20 mouse cellular contexts compared by ENCODE assay signal in genomic region chr19:55158606-55159005, GRCm38 (mm10). TPM values are rescaled to one million over a fixed set of nuclear protein-coding genes. Genes with fewer than 3 reads are reported as not detected.
DNase-seq lines count a peak whose midpoint lies in the region; ATAC-seq lines count a peak whose summit lies in the region.
"Had no signal": no experiment of that assay in that cellular context is flagged by ENCODE, and none has a peak within 500 bp of the region (broad histone marks: within the 10 kb centered on the region; RNA-seq: fewer than 3 reads in every experiment).

No protein-coding gene starts in this region.

- peak; percentile 35 to 50 for DNase-seq in kidney, postnatal 4 days
- no peak for DNase-seq in kidney, adult 9 months
- DNase-seq in urinary bladder, adult 2 months (ENCODE audit: low spot score), result peak; percentile 10
- DNase-seq in urinary bladder, postnatal 25 days (ENCODE audit: low spot score), result no peak
- peak; percentile 79 for DNase-seq in ovary, adult 18-20 months (ENCODE audit: low spot score)
- DNase-seq in adipocyte (ENCODE audit: low spot score), result no peak
- DNase-seq: cerebellum, adult 9-10 months; gastrocnemius, postnatal 14 days; heart, postnatal 14 days; liver; liver, postnatal 0 days; lung, postnatal 36 days; right cerebral cortex, postnatal 4 days; thymus, adult 18-20 months had no signal

- ATAC-seq in erythroid progenitor cell, adult 5-6 weeks (replicated peaks; ENCODE audit: low FRiP score, poor library complexity, severe bottlenecking), result no peak
- ATAC-seq: activated CD4-positive, CD25-positive, alpha-beta regulatory T cell, adult 4 months; hindbrain, embryonic 16.5 days; intestine, postnatal 0 days; liver, postnatal 0 days; Patski had no signal

RNA-seq across cellular contexts. Expression of gene Tectb, which starts 21.9 kb away (rescaled TPM):
- polyA plus RNA-seq in urinary bladder, adult 2 months (2012; rRNA removed), result 0.29 and 0.50 TPM in 2 replicates
- not detected in 2 replicates for total RNA-seq in erythroid progenitor cell, adult 5-6 weeks (2015; ENCODE audit: low replicate concordance)
- total RNA-seq in erythroid progenitor cell, adult 5-6 weeks (2017; ENCODE audit: low replicate concordance), result not detected in 2 replicates
- polyA plus RNA-seq: activated CD4-positive, CD25-positive, alpha-beta regulatory T cell, adult 4 months; cortical plate, adult 2 months; hindbrain, embryonic 16.5 days; intestine, postnatal 0 days; Patski had no signal

RNA-seq across cellular contexts. Expression of gene Gpam, which starts 31.6 kb away (rescaled TPM):
- 65.6 and 67.5 TPM in 2 replicates for polyA plus RNA-seq in urinary bladder, adult 2 months (2012; rRNA removed)
- 2.1 and 4.0 TPM in 2 replicates for total RNA-seq in erythroid progenitor cell, adult 5-6 weeks (2015; ENCODE audit: low replicate concordance)
- 3.9 and 4.2 TPM in 2 replicates for total RNA-seq in erythroid progenitor cell, adult 5-6 weeks (2017; ENCODE audit: low replicate concordance)

Comparison
In these comparisons a context has a peak if more than half of its experiments do, and no peak if none do; other contexts are left out.
1. DNase-seq: peak in kidney, postnatal 4 days (2 of 2), urinary bladder, adult 2 months (single experiment) and ovary, adult 18-20 months (single experiment); none in kidney, adult 9 months (single experiment), urinary bladder, postnatal 25 days (single experiment) and adipocyte (single experiment).